Mouse (Mus musculus) forebrain, embryonic 15.5 days (tissue): Measurements from ENCODE around the gene Tgfbr3. TPM values are rescaled to one million over a fixed set of nuclear protein-coding genes. Genes with fewer than 3 reads are reported as not detected.
"Not testable (repeated sequence)": the region's sequence is repeated elsewhere in the genome, so short reads cannot be mapped to it uniquely, and the experiment has no call there.

Source experiments
- ATAC-seq: fragments of 200-750 bp; cut with Nextera tagmentation; replicated peaks from 2 replicates; pipeline ENCODE4 v1.8.0; 2017; ENCODE audit warnings: mild to moderate bottlenecking, moderate TSS enrichment, moderate library complexity
- H3K27ac ChIP-seq: fragments of 300-500 bp; sonication (generic); replicated peaks from 2 replicates; pipeline ENCODE4 v1.5.1; 2015; ENCODE audit warnings: mild to moderate bottlenecking, inconsistent platforms
- H3K27me3 ChIP-seq: fragments of 300-500 bp; sonication (generic); 2 replicates; pipeline ENCODE4 v1.6.1; 2015; ENCODE audit warnings: inconsistent platforms
- H3K36me3 ChIP-seq: fragments of 300-500 bp; sonication (generic); 2 replicates; pipeline ENCODE4 v1.6.1; 2015; ENCODE audit warnings: mild to moderate bottlenecking, inconsistent platforms
- H3K4me1 ChIP-seq: fragments of 300-500 bp; sonication (generic); 2 replicates; pipeline ENCODE4 v1.6.1; 2015; ENCODE audit warnings: inconsistent platforms
- H3K4me2 ChIP-seq: fragments of 300-500 bp; sonication (generic); replicated peaks from 2 replicates; pipeline ENCODE4 v1.6.1; 2015; ENCODE audit warnings: mild to moderate bottlenecking, inconsistent platforms
- H3K4me3 ChIP-seq: fragments of 300-500 bp; sonication (generic); 2 replicates; pipeline ENCODE4 v1.5.1; 2015; ENCODE audit warnings: mild to moderate bottlenecking, inconsistent platforms
- H3K9ac ChIP-seq: fragments of 300-500 bp; sonication (generic); replicated peaks from 2 replicates; pipeline ENCODE4 v1.6.1; 2015; ENCODE audit warnings: mild to moderate bottlenecking, inconsistent platforms
- H3K9me3 ChIP-seq: fragments of 300-500 bp; sonication (generic); 2 replicates; pipeline ENCODE4 v1.6.1; 2016; ENCODE audit warnings: inconsistent platforms
- whole genome bisulfite sequencing: fragments of 180-500 bp; shearing (Covaris S2); methylation state at CpG from one replicate; pipeline ENCODE4 v1.1.7; 2015; ENCODE audit warnings: mixed read lengths; 5-methylcytosine and 5-hydroxymethylcytosine counted together
- polyA plus RNA-seq: library from polyadenylated mRNA; unstranded; fragments of >200 nt; fragmentation: Nextera tagmentation; extraction: Ambion mirVana; gene quantifications from 2 replicates; pipeline ENCODE4 v1.2.1, GENCODE M21; 2015

The Tgfbr3 gene
- polyA plus RNA-seq, 1 experiment from 2014 or later = 2.0 TPM

DNA sequence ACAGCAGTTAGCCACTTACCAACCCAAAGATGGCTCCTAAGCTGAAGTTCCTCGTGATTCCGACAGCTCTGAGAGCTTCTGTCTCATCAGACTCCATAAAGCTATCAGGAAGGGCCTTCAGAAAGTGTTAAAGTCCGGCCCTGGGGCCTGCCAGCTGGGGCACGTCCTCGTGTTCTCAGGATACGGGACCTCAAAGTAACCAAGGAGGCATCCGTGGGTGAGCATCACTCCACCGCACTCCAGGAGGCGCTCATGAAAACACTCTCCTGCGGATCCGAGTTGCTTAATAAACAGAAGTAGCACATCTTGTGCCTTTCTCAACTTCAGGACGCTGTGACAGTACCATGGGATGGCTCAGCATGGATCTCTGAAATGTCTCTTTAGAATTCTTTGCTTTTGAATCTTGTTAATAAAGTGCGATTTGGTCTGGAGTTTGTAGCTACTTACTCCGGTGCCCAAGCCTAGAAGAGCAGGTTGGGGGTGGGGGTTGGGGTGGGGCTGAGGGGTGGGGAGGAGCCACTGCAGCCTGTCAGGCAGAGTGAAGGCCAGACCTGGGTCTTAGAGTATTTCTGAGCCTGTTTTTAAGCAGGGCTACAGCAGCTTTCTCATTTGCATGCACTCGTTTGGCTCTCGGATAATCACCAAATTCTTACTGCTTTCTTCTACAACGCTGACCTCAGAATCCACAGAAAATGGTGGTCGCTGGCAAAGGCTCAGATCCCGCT lies 38.7 kb downstream of the Tgfbr3 start:
- WGBS = 7% methylated on average over 19 of the region's 19 CpGs
- Histone ChIP-seq H3K27me3 (peaks cover 71% of the 10 kb centered on the region), H3K9me3 (peaks cover 8% of the 10 kb centered on the region; the same call in 1 of the 2 replicates), H3K4me3 (no peak overlapping the region), H3K36me3 (no peaks in the 10 kb centered on the region), H3K4me1 (peaks cover 19% of the 10 kb centered on the region), H3K27ac (no peak overlapping the region), H3K9ac (no peak overlapping the region), H3K4me2 (no peak overlapping the region)
- no peak for ATAC-seq

DNA sequence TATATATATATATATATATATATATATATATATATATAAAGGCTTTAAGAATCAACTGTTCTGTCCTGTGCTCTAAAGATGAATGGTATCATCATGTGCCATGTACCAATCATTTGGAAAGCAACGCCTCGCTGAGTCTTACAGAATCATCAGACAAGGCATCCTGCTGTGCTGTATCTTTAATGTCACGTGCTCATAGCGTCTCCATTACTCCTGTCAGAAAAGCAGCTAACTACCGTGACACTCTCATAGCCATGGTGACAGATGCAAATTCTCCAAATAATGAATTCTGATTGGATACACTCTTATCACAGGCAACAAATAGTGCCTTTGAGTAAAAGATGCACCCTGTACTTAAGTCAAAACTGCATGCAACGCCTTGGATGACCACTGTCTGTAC lies 40.7 kb downstream of the Tgfbr3 start:
- H3K9me3 ChIP-seq = peaks cover 4% of the 10 kb centered on the region; the same call in 1 of the 2 replicates
- H3K4me3 ChIP-seq = no peak overlapping the region
- H3K27me3 ChIP-seq = peaks cover 76% of the 10 kb centered on the region
- ATAC-seq = no peak
- H3K36me3 ChIP-seq = no peaks in the 10 kb centered on the region
- H3K4me1 ChIP-seq = peaks cover 19% of the 10 kb centered on the region
- no peak overlapping the region for H3K27ac ChIP-seq
- H3K9ac ChIP-seq = no peak overlapping the region
- H3K4me2 ChIP-seq = no peak overlapping the region
- 80% methylated on average over 6 of the region's 6 CpGs for WGBS

GRCm38 (mm10) chr5:107248302-107248701 lies 41.1 kb downstream of the Tgfbr3 start:
- H3K36me3 ChIP-seq = not testable (repeated sequence)

DNA sequence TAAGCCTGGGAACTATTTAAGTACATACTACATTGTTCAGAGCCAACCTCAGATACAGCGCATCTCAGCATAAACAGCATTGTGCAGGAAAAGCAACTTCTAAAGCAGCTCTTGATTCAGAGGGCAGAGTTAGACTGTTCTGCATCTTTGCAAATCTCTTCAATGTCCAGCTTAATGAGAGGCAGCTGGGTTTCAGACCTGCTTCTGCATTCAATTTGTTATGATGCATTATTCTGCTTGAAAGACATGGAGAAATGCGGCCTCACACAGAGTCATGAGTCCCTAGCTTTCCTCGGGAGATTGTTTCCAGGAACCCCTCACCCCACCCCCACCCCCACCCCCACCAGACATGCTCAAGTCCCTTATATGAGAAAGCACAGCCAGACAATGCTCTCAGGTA lies 41.6 kb downstream of the Tgfbr3 start:
- ATAC-seq = no peak
- no peak overlapping the region for H3K4me2 ChIP-seq
- peaks cover 75% of the 10 kb centered on the region for H3K27me3 ChIP-seq
- no peak overlapping the region for H3K27ac ChIP-seq
- no peak overlapping the region for H3K9ac ChIP-seq
- peaks cover 4% of the 10 kb centered on the region; the same call in 1 of the 2 replicates for H3K9me3 ChIP-seq
- 60% methylated on average over 3 of the region's 3 CpGs for WGBS
- no peaks in the 10 kb centered on the region for H3K36me3 ChIP-seq
- H3K4me3 ChIP-seq = no peak overlapping the region
- peaks cover 19% of the 10 kb centered on the region for H3K4me1 ChIP-seq

More at GRCm38 (mm10) chr5:107248302-107248701, 41.1 kb downstream of the Tgfbr3 start:
- not testable (repeated sequence) for H3K4me2 ChIP-seq, H3K4me3 ChIP-seq, H3K27ac ChIP-seq, ATAC-seq, H3K9ac ChIP-seq, H3K9me3 ChIP-seq
- peaks cover 76% of the 10 kb centered on the region for H3K27me3 ChIP-seq
- H3K4me1 ChIP-seq = peaks cover 19% of the 10 kb centered on the region
- WGBS = 98% methylated on average over 11 of the region's 11 CpGs

DNA sequence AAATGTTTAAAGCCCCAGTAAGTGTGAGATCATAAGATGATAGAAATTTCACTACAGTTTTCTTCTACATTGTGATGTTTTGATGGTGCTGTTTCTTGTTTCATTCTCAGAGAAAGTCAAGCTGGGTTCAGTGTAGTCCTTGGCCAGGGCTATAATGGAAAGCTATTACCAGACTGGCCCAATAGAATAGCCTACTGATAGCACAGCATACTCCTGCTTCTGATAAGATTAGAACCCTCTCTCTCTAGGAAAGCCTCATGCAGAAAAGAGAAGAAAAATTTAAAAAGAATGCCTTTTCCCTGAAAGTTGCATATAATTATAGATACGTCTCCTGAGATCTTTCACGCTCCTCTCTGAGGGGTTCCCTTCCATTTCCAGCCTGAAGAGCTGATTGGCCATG lies 46.0 kb downstream of the Tgfbr3 start:
- 92% methylated on average over 2 of the region's 2 CpGs for WGBS
- Histone ChIP-seq H3K27me3 (peaks cover 81% of the 10 kb centered on the region), H3K9ac (no peak overlapping the region), H3K36me3 (no peaks in the 10 kb centered on the region), H3K9me3 (no peaks in the 10 kb centered on the region), H3K4me2 (no peak overlapping the region), H3K4me3 (no peak overlapping the region), H3K27ac (no peak overlapping the region), H3K4me1 (no peaks in the 10 kb centered on the region)
- ATAC-seq = no peak

DNA sequence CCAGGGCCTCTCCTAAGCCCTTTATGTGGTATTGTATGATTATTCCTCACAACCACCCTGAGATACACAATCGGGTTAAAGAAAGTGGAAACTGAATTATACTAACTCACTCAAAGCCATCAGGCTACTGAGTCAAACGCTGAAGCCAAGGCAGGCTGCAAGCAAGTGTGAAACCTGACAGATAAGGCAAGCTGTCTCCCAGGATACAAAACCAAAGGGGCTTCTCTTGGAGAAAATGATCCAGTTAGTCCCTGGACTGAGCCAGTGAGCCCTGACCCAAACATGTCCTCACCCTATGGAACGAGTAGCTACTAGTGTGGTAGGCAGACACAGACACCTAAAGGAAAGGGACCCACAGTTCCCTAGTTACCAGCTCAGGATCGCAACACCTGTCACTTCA lies 46.4 kb downstream of the Tgfbr3 start:
- H3K27me3 ChIP-seq = peaks cover 81% of the 10 kb centered on the region
- 85% methylated on average over 4 of the region's 4 CpGs for WGBS

DNA sequence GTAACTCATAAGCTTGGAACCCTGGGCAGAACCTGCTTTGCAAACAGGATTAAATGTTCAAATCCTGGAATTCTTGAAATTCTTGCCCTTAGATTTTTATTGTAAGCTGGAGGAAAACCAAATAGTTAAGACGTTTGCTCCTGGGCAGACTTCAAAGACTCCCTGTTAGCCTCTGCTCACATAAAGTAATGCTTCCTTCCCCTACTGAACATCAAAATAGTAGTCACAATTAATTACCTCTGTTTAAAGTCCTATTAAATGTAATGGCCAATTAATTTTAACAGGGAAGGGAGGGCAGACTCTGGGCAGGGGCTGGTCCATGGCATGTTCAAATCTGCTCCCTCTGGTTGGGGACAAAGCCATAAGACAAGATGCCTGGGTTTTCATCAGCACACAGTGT lies 49.2 kb downstream of the Tgfbr3 start:
- Histone ChIP-seq H3K9me3 (no peaks in the 10 kb centered on the region), H3K4me1 (no peaks in the 10 kb centered on the region), H3K36me3 (no peaks in the 10 kb centered on the region), H3K27me3 (peaks cover 79% of the 10 kb centered on the region), H3K9ac (no peak overlapping the region), H3K4me3 (no peak overlapping the region), H3K4me2 (no peak overlapping the region), H3K27ac (no peak overlapping the region)
- ATAC-seq = no peak
- WGBS = 11% methylated on average over 1 of the region's 1 CpGs

More for the DNA sequence above, 46.4 kb downstream of the Tgfbr3 start:
- no peak overlapping the region for H3K4me3 ChIP-seq
- ATAC-seq = no peak
- H3K9me3 ChIP-seq = no peaks in the 10 kb centered on the region
- H3K4me2 ChIP-seq = no peak overlapping the region
- H3K36me3 ChIP-seq = no peaks in the 10 kb centered on the region
- H3K27ac ChIP-seq = no peak overlapping the region
- H3K9ac ChIP-seq = no peak overlapping the region
- no peaks in the 10 kb centered on the region for H3K4me1 ChIP-seq

GRCm38 (mm10) chr5:107237971-107238426 lies 51.4 kb downstream of the Tgfbr3 start:
- WGBS = 57% methylated on average over 7 of the region's 7 CpGs
- no peaks in the 10 kb centered on the region for H3K4me1 ChIP-seq
- no peaks in the 10 kb centered on the region for H3K36me3 ChIP-seq
- no peak overlapping the region for H3K9ac ChIP-seq
- peaks cover 65% of the 10 kb centered on the region for H3K27me3 ChIP-seq
- H3K4me2 ChIP-seq = no peak overlapping the region
- H3K9me3 ChIP-seq = no peaks in the 10 kb centered on the region
- H3K27ac ChIP-seq = no peak overlapping the region
- ATAC-seq = no peak
- H3K4me3 ChIP-seq = no peak overlapping the region

DNA sequence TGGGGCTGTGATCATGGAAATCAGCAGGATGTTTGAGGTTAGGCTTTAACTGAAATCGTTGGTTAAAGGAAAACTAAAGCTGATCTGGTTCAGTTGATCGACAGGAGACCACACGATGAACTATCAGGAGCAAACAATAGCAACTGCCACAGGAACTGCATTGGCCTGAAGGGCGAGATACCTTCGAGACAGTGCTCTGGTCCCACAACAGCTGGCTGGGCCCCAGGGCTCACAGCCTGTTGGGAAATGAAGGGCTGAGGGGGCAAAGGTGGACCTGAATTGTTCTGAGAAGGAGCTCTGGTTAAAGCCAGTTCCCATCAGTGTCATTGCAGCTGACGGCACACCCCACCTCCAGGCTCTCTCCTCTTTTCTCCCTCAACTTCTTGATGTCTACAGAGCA lies 52.5 kb downstream of the Tgfbr3 start:
- Histone ChIP-seq H3K4me2 (no peak overlapping the region), H3K27ac (no peak overlapping the region), H3K36me3 (no peaks in the 10 kb centered on the region), H3K9me3 (no peaks in the 10 kb centered on the region), H3K9ac (no peak overlapping the region), H3K4me3 (no peak overlapping the region), H3K4me1 (no peaks in the 10 kb centered on the region), H3K27me3 (peaks cover 59% of the 10 kb centered on the region)
- WGBS = 85% methylated on average over 6 of the region's 6 CpGs
- no peak for ATAC-seq

GRCm38 (mm10) chr5:107236039-107236438 lies 53.4 kb downstream of the Tgfbr3 start:
- WGBS = 86% methylated on average over 5 of the region's 5 CpGs
- no peak for ATAC-seq

DNA sequence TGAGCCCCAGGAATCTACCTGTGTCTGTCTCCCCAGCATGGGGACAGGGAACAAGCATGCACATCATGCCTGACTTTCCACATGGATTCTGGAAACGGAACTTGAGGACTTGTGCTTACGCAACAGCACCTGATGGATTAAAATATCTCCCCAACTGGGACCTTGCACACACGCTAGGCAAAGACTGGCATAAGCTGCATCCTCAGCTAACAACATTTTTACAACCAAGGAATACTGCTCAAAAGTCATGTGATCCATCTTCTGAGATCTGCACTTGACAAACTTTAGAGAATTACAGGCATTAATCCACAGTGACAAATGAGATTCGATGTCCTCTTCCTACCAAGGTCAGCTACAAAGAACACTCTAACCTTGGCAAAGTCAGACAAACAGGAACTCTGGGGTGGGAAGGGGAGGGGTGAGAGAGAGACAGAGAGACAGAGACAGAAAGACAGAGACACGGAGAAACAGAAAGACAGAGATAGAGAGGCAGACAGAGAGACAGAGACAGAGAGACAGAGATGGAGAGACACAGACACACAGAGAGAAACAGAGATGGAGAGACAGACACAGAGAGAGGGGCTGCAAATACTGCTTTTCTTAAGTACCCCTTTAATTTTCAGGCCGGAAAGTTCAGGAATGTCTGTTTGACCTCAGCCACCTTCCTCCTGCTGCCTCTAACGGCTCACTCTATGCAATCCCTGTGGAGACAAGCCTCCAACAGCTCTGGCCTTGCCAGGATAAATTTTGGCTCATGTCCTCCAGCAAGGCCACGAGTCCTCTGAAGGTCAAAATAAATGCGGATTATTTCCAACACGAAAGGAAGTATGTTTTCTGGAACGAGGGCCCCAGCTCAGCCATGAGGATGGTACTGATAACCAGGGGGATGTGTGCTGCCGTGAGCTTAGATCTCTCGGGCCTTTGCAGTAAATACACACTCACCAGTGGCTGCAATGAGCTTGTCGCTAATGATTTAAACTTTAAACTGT lies 55.8 kb downstream of the Tgfbr3 start:
- Histone ChIP-seq H3K27ac (no peak overlapping the region), H3K4me3 (no peak overlapping the region), H3K9ac (no peak overlapping the region), H3K9me3 (no peaks in the 10 kb centered on the region), H3K4me2 (no peak overlapping the region), H3K4me1 (no peaks in the 10 kb centered on the region), H3K36me3 (no peaks in the 10 kb centered on the region), H3K27me3 (peaks cover 34% of the 10 kb centered on the region)
- no peak for ATAC-seq
- WGBS = 78% methylated on average over 14 of the region's 14 CpGs

More at GRCm38 (mm10) chr5:107236039-107236438, 53.4 kb downstream of the Tgfbr3 start:
- no peak overlapping the region for H3K9ac ChIP-seq
- H3K9me3 ChIP-seq = no peaks in the 10 kb centered on the region
- peaks cover 51% of the 10 kb centered on the region for H3K27me3 ChIP-seq
- no peaks in the 10 kb centered on the region for H3K36me3 ChIP-seq
- H3K4me2 ChIP-seq = no peak overlapping the region
- H3K4me1 ChIP-seq = no peaks in the 10 kb centered on the region
- no peak overlapping the region for H3K27ac ChIP-seq
- no peak overlapping the region for H3K4me3 ChIP-seq

GRCm38 (mm10) chr5:107230189-107230588 lies 59.2 kb downstream of the Tgfbr3 start:
- H3K9ac ChIP-seq = no peak overlapping the region
- H3K4me3 ChIP-seq = no peak overlapping the region
- H3K4me1 ChIP-seq = no peaks in the 10 kb centered on the region
- no peak overlapping the region for H3K27ac ChIP-seq
- H3K27me3 ChIP-seq = peaks cover 6% of the 10 kb centered on the region
- ATAC-seq = no peak
- 74% methylated on average over 6 of the region's 6 CpGs for WGBS
- H3K9me3 ChIP-seq = no peaks in the 10 kb centered on the region
- no peak overlapping the region for H3K4me2 ChIP-seq
- H3K36me3 ChIP-seq = no peaks in the 10 kb centered on the region
